Mouse (Mus musculus): ENCODE measurements around the gene Zfyve26. TPM values are rescaled to one million over a fixed set of nuclear protein-coding genes. Genes with fewer than 3 reads are reported as not detected.

Gene Zfyve26
- total RNA-seq, 2 experiments from 2014 or later = 14.4 to 14.8 TPM

DNA sequence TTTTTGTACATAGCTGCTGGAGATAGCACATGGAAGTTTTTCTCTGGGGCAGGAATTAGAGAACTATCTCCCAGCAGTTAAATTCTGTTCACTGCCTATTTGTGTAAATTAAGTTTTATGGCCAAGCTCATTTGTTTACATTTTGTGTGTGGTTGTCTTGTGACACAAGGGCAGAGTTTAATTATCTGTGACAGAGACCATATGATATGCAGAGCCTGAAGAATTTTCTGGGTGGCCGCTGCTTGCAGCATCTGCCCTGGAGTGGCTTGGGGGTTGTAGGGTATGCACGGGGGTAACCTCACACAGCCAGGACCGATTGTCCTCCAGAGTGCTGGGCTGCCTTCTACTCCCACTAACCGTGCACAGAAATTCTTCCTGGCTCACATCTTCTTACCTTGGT lies 9.9 kb upstream of the Zfyve26 start:
- intact Hi-C loops (cut with DNase I) = no loop called here
- no peak for DNase-seq
- no peak overlapping the region for H3K27ac ChIP-seq

DNA sequence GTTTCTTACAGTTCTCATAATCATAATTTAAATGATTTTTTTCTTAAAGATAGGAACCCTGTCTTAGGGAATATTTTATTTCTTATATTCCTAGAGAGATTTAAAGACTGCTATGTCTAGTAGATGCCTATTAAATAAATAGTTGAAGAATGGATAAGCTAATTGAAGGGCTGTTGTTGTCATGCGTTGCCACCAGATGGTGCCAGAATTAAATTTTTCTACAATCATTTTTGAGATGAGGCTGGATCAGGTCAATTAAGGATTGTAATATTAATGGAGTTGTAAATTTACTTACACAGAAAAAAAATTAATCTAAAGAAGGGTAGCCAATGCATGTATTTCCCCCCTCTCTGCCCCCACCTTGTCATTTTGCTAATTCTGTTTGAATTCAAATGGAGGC lies 9.0 kb upstream of the Zfyve26 start:
- TF ChIP-seq CTCF (IDR thresholded peaks at IDR 0.05) = peak; percentile 35
- intact Hi-C loops (cut with DNase I) = no loop called here
- H3K4me3 ChIP-seq = no peak overlapping the region
- no peak for DNase-seq
- H3K27ac ChIP-seq = no peak overlapping the region

More for the DNA sequence above, 9.9 kb upstream of the Zfyve26 start:
- no peak overlapping the region for H3K4me3 ChIP-seq
- no peak for TF ChIP-seq CTCF (IDR thresholded peaks at IDR 0.05)

- H3K4me3 ChIP-seq = no peak overlapping the region
- no peak for TF ChIP-seq CTCF (IDR thresholded peaks at IDR 0.05)
- DNase-seq = peak; percentile 34
- intact Hi-C loops (cut with DNase I) = no loop called here
- H3K27ac ChIP-seq = no peak overlapping the region
Observed at GRCm38 (mm10) chr12:79301802-79302201, 5.7 kb upstream of the Zfyve26 start.

DNA sequence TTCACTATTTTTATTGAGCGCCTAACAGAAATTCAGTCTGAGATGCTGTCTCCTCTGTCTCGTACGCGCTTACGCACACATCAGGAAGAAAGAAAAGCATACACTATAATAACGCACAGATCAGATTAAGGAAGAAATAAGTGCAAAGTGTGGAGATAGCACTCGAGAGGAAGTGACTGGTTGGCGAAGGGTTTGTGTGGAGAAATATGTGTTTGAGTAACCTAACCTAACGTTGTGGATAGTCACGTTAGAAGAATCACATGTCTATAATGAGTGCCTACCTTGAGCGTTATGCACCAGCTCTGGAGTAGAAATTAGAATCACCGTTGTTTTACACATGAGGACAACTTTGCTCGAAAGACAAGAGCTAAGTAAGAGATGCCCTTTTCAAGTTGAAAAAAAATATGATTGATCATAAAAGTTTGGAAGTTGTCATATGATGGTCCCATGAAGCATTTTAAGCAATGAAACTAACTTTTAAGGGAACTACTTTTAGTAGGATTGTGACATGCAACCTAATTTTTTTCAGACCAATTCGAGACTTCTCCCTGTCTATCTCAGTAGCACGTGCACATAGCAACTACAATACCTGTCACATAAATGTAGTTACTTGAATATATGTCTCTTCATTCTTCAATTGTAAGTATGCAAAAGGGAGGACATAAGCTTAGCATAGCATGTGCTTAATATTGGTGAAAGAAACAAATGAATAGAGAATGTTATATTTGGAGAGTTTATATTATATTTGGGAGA lies 2.0 kb upstream of the Zfyve26 start:
- no peak for TF ChIP-seq CTCF (IDR thresholded peaks at IDR 0.05)
- no peak for DNase-seq
- intact Hi-C loops (cut with DNase I) = no loop called here
- no peak overlapping the region for H3K27ac ChIP-seq
- H3K4me3 ChIP-seq = peak overlapping the region; percentile 95

GRCm38 (mm10) chr12:79297121-79297576 lies 1.0 kb upstream of the Zfyve26 start, which contains the start of gene Rad51b:
Gene Rad51b (plus strand): TSS chr12:79297282.
- Histone ChIP-seq H3K4me3 (peak within 1 kb of the TSS; percentile 95), H3K27ac (peak within 1 kb of the TSS; percentile 91)
- peak; percentile 76 for DNase-seq
- intact Hi-C loops (cut with DNase I) = no loop called here
- TF ChIP-seq CTCF (IDR thresholded peaks at IDR 0.05) = no peak

GRCm38 (mm10) chr12:79292874-79293273 lies 3.2 kb downstream of the Zfyve26 start:
- TF ChIP-seq CTCF (IDR thresholded peaks at IDR 0.05) = no peak
- no peak overlapping the region for H3K27ac ChIP-seq
- intact Hi-C loops (cut with DNase I) = no loop called here
- H3K4me3 ChIP-seq = no peak overlapping the region
- DNase-seq = no peak

DNA sequence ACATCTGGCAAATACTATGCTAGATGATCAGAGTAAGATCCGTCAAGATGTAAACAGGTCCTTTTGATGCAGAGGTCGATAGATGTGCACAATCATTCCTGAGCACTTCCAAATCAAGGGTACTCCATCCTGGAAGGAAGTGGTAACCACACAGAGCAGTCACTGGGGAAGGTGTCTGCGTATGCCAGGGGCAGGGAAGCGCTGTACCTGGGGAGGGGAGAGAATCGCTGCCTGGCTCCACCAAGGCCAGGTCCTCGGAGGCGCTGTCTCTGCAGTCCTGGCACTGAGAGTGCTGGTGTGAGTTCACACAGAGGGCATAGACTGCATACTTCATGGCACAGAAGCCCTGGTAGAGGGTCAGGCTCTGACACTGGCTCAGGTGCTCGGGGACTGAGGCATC lies 13.5 kb downstream of the Zfyve26 start:
- no peak for DNase-seq
- intact Hi-C loops (cut with DNase I) = no loop called here
- Histone ChIP-seq H3K4me3 (no peak overlapping the region), H3K27ac (no peak overlapping the region)
- TF ChIP-seq CTCF (IDR thresholded peaks at IDR 0.05) = no peak

DNA sequence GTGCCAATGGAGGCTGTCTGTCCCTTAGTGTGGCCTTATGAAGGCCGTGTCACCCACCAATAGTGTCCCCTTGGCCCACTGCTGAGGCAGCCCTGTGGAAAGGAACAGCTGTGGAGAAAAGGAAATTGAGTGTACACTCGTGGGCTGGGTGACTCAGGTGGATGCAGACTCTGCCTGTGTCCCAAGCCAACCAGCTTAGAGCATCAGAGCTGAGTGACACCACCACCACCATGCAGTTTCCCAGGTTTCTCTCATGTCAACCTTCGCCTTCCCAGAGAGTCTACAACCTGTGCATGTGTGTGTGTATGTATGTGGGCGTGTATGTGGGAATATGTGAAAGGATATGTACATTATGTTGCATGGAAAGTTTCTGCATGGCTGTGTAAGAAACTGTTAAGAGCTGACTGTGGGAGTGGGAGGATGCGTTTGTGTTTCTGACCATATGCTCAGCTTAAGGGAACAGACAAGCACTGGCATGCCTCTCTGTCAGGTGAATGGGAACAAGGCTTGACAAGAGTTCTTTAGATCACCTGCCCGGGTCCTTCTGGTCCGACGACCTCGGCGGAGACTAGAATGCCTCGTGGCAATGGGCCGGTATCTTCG lies 16.5 kb downstream of the Zfyve26 start:
- no peak for TF ChIP-seq CTCF (IDR thresholded peaks at IDR 0.05)
- intact Hi-C loops (cut with DNase I) = no loop called here
- H3K4me3 ChIP-seq = no peak overlapping the region
- DNase-seq = no peak
- H3K27ac ChIP-seq = no peak overlapping the region

DNA sequence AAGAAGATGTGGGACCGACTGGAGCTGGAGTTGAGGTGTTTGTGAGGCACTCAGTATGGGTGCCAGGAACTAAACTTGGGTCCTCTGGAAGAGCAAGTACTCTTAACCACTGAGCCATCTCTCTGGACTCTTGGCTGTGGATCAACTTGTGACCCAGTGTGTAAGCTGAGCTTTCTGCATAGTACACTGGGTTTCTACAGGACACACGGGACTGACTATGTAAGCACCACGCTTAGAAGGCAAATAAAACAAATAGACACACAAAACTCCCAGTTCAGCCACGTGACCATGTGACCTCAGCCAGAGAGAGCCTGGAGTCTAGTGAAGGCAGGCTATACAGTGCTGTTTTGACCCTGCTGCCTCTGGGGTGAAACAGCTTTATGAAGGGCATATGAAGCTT lies 23.5 kb downstream of the Zfyve26 start:
- no peak overlapping the region for H3K4me3 ChIP-seq
- DNase-seq = no peak
- no peak for TF ChIP-seq CTCF (IDR thresholded peaks at IDR 0.05)
- no peak overlapping the region for H3K27ac ChIP-seq
- intact Hi-C loops (cut with DNase I) = no loop called here

DNA sequence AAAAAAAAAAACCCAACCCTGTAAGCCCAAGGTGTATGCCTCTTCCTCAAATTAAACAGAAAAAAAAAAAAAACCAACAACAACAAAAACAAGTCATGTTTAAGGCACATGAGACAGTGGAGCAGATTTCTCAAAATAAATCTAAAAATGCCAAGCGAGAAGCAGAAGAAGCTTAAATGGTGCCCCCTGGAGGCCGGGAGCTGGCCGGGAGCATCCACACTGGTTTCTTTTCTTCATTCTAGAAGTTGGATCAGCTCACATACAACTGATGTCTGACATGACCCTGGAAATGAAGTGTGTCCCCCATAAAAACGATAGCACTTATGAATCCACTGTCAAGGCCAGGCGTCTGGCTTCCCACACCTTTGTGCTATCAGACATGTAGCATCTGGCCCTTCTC lies 35.1 kb downstream of the Zfyve26 start:
- Histone ChIP-seq H3K4me3 (no peak overlapping the region), H3K27ac (no peak overlapping the region)
- DNase-seq = no peak
- intact Hi-C loops (cut with DNase I) = loop anchor here (5.0 kb wide), 1 partner anchor 69 kb away; the partner anchor contains the start of gene Rdh11
- TF ChIP-seq CTCF (IDR thresholded peaks at IDR 0.05) = peak; percentile 56

DNA sequence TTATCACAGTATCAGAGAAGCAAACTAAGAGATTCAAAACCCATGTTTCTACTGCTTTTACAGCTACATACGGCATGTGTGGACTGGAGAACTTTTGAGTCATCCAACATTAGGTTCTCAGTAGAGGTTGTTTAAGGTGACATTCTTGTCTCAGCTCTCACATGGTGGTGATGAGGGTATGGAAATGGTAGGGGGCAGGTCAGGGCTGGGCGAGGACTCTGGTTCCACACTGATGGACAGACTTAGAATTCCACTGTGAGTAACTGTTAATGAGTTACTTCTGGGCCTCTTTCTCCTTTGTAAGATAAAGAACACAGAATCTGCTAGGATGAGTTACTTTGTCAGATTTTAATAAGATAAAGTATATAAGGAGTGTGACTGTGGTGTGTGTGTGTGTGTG lies 36.0 kb downstream of the Zfyve26 start:
- H3K4me3 ChIP-seq = no peak overlapping the region
- intact Hi-C loops (cut with DNase I) = loop anchor here (5.0 kb wide), 1 partner anchor 68 kb away; the partner anchor contains the start of gene Rdh11
- TF ChIP-seq CTCF (IDR thresholded peaks at IDR 0.05) = no peak
- no peak overlapping the region for H3K27ac ChIP-seq
- DNase-seq = no peak

- H3K27ac ChIP-seq = no peak overlapping the region
- DNase-seq = no peak
- intact Hi-C loops (cut with DNase I) = no loop called here
- no peak overlapping the region for H3K4me3 ChIP-seq
- no peak for TF ChIP-seq CTCF (IDR thresholded peaks at IDR 0.05)
Observed at GRCm38 (mm10) chr12:79254975-79255374, 41.1 kb downstream of the Zfyve26 start.

DNA sequence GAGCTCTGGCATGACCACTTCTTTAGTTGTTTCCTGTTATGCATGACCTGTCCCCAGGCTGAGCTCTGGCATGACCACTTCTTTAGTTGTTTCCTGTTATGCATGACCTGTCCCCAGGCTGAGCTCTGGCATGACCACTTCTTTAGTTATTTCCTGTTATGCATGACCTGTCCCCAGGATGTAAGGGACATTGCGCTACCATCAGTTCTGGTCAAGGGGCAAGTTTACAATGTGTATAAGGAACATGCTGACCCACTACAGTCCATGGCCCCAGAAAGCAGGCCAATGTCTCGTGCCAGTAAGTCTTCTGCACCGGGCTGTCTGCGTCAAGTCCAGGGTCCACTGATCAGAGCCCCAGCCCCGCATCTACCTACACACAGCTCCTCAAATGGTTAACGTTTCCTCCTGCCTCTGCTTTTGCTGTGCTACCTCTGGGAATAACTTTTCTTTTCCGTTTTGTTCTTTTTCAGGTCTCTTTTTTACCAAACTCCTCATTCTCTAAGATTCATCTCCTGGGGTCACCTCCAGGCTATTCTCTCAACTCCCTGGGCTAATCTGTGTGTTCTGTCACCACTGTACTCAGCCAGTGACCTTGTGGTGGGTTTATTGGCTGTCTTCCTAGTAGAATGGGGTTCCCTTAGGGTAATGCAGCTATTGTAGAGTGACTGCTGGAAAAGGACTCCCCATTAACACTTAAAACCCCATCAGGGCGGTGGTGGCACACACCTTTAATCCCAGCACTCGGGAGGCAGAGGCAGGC lies 42.6 kb downstream of the Zfyve26 start:
- DNase-seq = no peak
- TF ChIP-seq CTCF (IDR thresholded peaks at IDR 0.05) = no peak
- intact Hi-C loops (cut with DNase I) = no loop called here
- Histone ChIP-seq H3K27ac (no peak overlapping the region), H3K4me3 (no peak overlapping the region)

Measured in gastrocnemius, adult 2 months (tissue).